Mouse (Mus musculus): Measurements from ENCODE around the gene Sptbn4. TPM values are rescaled to one million over a fixed set of nuclear protein-coding genes. Genes with fewer than 3 reads are reported as not detected.
A peak's percentile ranks its signal among the peaks of the same experiment; 100 is the strongest.

Gene Sptbn4
- total and polyA plus RNA-seq, 2 experiments, result 0.06 TPM; not detected in 1

DNA sequence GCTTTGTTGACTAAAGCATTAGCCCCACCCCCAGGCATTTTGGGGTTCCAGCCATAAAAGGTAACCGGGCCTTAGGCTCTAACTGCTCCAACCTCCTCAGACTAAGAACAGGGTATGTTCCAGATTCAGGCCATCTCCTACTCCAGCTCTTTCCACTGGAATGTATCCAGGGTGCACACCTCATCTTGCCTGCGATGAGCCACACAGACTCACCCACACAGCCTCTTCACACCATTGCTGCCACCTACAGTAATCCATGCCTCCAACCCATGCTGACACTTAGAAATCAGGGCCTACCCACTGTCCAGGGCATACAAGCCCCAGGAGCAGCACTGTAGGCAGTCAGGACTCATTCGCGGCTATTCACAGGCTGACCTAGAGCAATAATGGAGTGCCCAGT, 108.4 kb downstream of the Sptbn4 start:
- 78% methylated on average over 4 of the region's 4 CpGs for WGBS

DNA sequence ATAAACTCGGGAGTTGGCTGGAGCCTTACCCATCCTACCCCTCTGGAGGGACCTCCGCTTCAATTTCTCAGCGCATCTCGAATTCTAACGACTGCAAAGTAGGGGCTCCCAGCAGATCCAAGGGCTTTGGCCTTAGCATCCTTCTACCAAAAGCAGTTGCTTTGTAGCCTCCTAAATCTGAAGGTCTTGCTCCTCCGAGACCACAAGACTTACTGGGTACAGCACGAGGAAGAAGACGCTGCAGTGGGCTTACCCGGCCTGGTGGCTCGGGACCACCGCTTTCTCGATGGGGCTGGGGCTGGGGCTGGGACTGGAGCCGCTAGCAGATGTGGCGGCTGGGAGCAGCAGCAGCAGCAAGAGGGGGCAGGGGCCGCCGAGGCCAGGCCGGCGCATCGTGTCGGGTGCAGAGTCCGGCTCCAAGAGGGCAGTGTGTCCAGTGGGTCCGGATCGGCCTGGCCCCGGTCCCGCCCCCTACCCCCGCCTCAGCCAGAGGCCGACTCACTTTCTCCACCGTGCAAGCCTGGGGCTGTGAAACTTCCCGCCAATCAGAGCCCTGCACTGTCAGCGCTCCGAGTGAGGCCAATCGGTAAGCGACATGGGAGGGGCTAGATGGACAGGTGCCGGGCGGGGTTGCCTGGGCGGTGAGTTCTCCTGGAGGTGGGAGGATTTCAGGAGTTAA, 110.2 kb downstream of the Sptbn4 start, which contains the start of gene Ltbp4:
Ltbp4 (minus strand) TSS at position 518 of the 679 bp plus-strand sequence.
- H3K9ac ChIP-seq (ENCODE audit: low read depth, low read length), result no peak within 1 kb of the TSS
- no peaks in the 10 kb centered on the region for H3K79me2 ChIP-seq (ENCODE audit: control insufficient read depth, insufficient read depth, low read length)
- no peak within 1 kb of the TSS for H3K4me3 ChIP-seq (ENCODE audit: insufficient read depth, low read depth, low read length)
- no peak within 1 kb of the TSS for H3K27ac ChIP-seq (replicated peaks; ENCODE audit: insufficient read depth, low read depth, low read length)
- peaks cover 8% of the 10 kb centered on the region for H3K27me3 ChIP-seq (ENCODE audit: control insufficient read depth, insufficient read depth, low read length)
- no peaks in the 10 kb centered on the region for H3K36me3 ChIP-seq (ENCODE audit: control insufficient read depth, insufficient read depth, low read length)
- 3% methylated on average over 35 of the region's 36 CpGs for WGBS
- peak; percentile 34 for DNase-seq (ENCODE audit: extremely low read depth, low read depth, low spot score)
- TF ChIP-seq CTCF (IDR thresholded peaks at IDR 0.05; ENCODE audit: low read depth, low read length) (no peak), POLR2A (IDR thresholded peaks at IDR 0.05; ENCODE audit: extremely low read depth, insufficient read depth, low read length) (no peak)
- H3K4me1 ChIP-seq (ENCODE audit: control insufficient read depth, insufficient read depth, low read length), result no peaks in the 10 kb centered on the region

More for the DNA sequence above, 108.4 kb downstream of the Sptbn4 start:
- H3K36me3 ChIP-seq (ENCODE audit: control insufficient read depth, insufficient read depth, low read length), result no peaks in the 10 kb centered on the region
- H3K4me1 ChIP-seq (ENCODE audit: control insufficient read depth, insufficient read depth, low read length), result no peaks in the 10 kb centered on the region
- H3K79me2 ChIP-seq (ENCODE audit: control insufficient read depth, insufficient read depth, low read length), result no peaks in the 10 kb centered on the region
- DNase-seq (ENCODE audit: extremely low read depth, low read depth, low spot score), result no peak
- TF ChIP-seq CTCF (IDR thresholded peaks at IDR 0.05; ENCODE audit: low read depth, low read length) (no peak), POLR2A (IDR thresholded peaks at IDR 0.05; ENCODE audit: extremely low read depth, insufficient read depth, low read length) (no peak)
- H3K27me3 ChIP-seq (ENCODE audit: control insufficient read depth, insufficient read depth, low read length), result peaks cover 8% of the 10 kb centered on the region
- no peak overlapping the region for H3K4me3 ChIP-seq (ENCODE audit: insufficient read depth, low read depth, low read length)
- H3K9ac ChIP-seq (ENCODE audit: low read depth, low read length), result no peak overlapping the region
- no peak overlapping the region for H3K27ac ChIP-seq (replicated peaks; ENCODE audit: insufficient read depth, low read depth, low read length)

DNA sequence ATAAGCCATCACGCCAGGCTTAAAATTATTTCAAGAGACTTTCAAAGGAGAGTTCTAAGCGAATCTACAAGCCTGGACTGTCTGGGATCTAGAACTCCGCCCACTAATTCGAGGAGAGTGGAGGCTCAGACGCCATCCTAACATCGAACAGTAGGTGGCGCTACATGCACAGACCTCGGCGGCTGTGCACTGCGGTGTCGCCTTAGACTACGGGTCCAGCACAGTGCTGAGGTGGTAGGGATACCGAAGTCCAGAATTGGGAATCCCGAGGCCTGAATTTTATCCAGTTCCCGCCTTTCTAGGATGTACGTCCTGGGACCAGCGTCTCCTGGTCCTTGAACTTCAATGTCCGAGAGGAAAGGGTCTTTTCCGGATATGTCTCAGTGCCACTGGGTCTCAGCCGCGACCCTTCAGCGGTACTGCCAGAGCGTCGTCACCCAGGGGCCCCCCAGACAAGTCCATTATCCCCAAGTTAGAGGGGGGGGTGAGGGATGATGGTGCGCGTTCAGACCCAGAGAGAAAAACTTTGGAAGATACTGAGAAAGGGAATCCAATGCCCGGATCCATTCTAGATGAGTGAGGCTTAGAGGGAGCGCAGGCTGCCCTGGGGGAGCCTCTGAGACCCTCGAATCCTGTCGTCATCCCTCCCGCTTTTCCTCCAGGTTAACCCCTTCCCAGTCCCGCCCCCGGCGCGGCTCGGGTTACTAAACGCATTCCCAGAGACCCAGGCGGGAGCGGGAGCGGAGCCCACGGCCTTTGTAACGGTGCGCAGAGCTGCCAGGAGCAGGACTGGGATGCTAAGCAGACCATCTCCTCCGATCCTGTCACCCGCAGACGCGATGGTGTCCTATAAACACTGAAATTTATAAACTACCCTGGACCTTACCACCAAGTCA, 111.3 kb downstream of the Sptbn4 start:
- TF ChIP-seq POLR2A (IDR thresholded peaks at IDR 0.05; ENCODE audit: extremely low read depth, insufficient read depth, low read length), result no peak
- TF ChIP-seq CTCF (IDR thresholded peaks at IDR 0.05; ENCODE audit: low read depth, low read length), result peak; percentile 98
- peaks cover 8% of the 10 kb centered on the region for H3K27me3 ChIP-seq (ENCODE audit: control insufficient read depth, insufficient read depth, low read length)
- peak; percentile 44 for DNase-seq (ENCODE audit: extremely low read depth, low read depth, low spot score)
- H3K4me3 ChIP-seq (ENCODE audit: insufficient read depth, low read depth, low read length), result no peak overlapping the region
- no peak overlapping the region for H3K27ac ChIP-seq (replicated peaks; ENCODE audit: insufficient read depth, low read depth, low read length)
- H3K79me2 ChIP-seq (ENCODE audit: control insufficient read depth, insufficient read depth, low read length), result no peaks in the 10 kb centered on the region
- H3K4me1 ChIP-seq (ENCODE audit: control insufficient read depth, insufficient read depth, low read length), result no peaks in the 10 kb centered on the region
- H3K9ac ChIP-seq (ENCODE audit: low read depth, low read length), result no peak overlapping the region
- no peaks in the 10 kb centered on the region for H3K36me3 ChIP-seq (ENCODE audit: control insufficient read depth, insufficient read depth, low read length)
- WGBS, result 3% methylated on average over 47 of the region's 47 CpGs

DNA sequence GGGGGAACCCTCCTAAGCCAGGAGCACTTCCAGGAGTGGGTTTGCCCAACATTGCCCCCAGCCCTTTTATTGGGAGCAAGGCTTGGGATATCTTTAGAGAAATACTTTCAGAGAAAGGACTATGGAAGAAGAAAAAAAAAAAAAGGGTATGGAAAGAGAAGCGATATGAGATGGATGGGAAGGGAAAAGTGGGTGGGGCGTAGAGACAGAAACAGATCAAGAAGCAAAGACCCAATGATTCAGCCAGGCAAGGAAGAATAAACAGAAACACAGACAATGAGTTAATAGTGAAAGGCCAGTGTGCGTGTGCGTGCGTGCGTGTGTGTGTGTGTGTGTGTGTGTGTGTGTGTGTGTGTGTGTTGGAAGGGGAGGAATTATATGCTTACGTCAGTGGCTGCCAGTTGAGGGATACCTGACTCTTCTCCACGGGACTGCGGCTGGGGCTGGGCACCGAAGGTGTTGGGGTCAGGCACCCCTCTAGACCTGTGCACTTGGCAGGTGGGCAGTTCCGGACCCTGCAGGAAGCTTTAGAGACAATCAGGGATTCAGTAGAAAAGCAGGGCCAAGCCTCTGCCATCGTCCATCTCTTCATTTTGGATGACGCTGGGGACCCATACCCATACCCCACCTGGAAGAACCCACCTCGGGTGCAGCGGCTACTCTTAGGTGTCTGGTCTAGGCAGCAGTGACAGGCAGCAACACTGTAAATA, 112.3 kb downstream of the Sptbn4 start:
- no peak for DNase-seq (ENCODE audit: extremely low read depth, low read depth, low spot score)
- Histone ChIP-seq H3K79me2 (ENCODE audit: control insufficient read depth, insufficient read depth, low read length) (no peaks in the 10 kb centered on the region), H3K36me3 (ENCODE audit: control insufficient read depth, insufficient read depth, low read length) (no peaks in the 10 kb centered on the region), H3K4me3 (ENCODE audit: insufficient read depth, low read depth, low read length) (no peak overlapping the region), H3K27me3 (ENCODE audit: control insufficient read depth, insufficient read depth, low read length) (peaks cover 8% of the 10 kb centered on the region), H3K27ac (replicated peaks; ENCODE audit: insufficient read depth, low read depth, low read length) (peak overlapping the region; percentile 38), H3K4me1 (ENCODE audit: control insufficient read depth, insufficient read depth, low read length) (no peaks in the 10 kb centered on the region), H3K9ac (ENCODE audit: low read depth, low read length) (no peak overlapping the region)
- WGBS, result 61% methylated on average over 15 of the region's 15 CpGs
- TF ChIP-seq POLR2A (IDR thresholded peaks at IDR 0.05; ENCODE audit: extremely low read depth, insufficient read depth, low read length), result no peak
- no peak for TF ChIP-seq CTCF (IDR thresholded peaks at IDR 0.05; ENCODE audit: low read depth, low read length)

DNA sequence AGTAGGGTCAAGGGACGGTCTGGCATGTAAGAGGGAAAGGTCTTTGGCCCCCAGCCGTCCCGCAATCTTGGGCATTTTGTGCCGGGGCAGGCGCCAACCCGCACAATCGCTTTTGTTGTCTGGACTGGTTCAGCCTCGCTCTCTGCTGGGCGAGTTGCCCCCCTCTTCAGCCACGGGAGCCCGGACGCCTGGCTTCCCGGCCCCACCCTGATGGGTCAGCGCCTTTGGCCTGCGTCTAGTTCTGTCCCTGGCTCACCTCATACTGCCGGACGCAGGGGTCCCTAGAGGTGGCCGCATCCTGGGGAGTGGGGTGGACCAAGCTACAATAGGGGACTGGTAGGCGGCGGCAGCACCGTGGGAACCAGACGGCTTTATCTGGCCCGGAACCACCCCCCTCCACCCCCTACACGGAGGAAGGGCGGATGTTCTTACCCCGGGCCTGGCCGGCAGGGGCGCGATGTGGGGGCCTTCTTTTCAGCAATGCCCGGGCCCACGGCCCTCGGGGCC, 113.0 kb downstream of the Sptbn4 start:
- H3K27me3 ChIP-seq (ENCODE audit: control insufficient read depth, insufficient read depth, low read length), result peaks cover 12% of the 10 kb centered on the region
- H3K4me1 ChIP-seq (ENCODE audit: control insufficient read depth, insufficient read depth, low read length), result no peaks in the 10 kb centered on the region; the same call in 1 of the 2 replicates
- no peaks in the 10 kb centered on the region for H3K79me2 ChIP-seq (ENCODE audit: control insufficient read depth, insufficient read depth, low read length)
- TF ChIP-seq CTCF (IDR thresholded peaks at IDR 0.05; ENCODE audit: low read depth, low read length) (no peak), POLR2A (IDR thresholded peaks at IDR 0.05; ENCODE audit: extremely low read depth, insufficient read depth, low read length) (no peak)
- H3K27ac ChIP-seq (replicated peaks; ENCODE audit: insufficient read depth, low read depth, low read length), result peak overlapping the region; percentile 51
- H3K36me3 ChIP-seq (ENCODE audit: control insufficient read depth, insufficient read depth, low read length), result no peaks in the 10 kb centered on the region
- peak overlapping the region; percentile 26; the same call in 1 of the 2 replicates for H3K4me3 ChIP-seq (ENCODE audit: insufficient read depth, low read depth, low read length)
- DNase-seq (ENCODE audit: extremely low read depth, low read depth, low spot score), result no peak
- peak overlapping the region; percentile 21; the same call in 1 of the 2 replicates for H3K9ac ChIP-seq (ENCODE audit: low read depth, low read length)
- WGBS, result 22% methylated on average over 32 of the region's 32 CpGs
